Mouse (Mus musculus): ENCODE results near the gene Larp1.

Larp1 gene

GRCm38 (mm10) chr11:58003126-58003525 lies 5.7 kb upstream of the Larp1 start:
- no peak for ATAC-seq (ENCODE audit: low TSS enrichment)

DNA sequence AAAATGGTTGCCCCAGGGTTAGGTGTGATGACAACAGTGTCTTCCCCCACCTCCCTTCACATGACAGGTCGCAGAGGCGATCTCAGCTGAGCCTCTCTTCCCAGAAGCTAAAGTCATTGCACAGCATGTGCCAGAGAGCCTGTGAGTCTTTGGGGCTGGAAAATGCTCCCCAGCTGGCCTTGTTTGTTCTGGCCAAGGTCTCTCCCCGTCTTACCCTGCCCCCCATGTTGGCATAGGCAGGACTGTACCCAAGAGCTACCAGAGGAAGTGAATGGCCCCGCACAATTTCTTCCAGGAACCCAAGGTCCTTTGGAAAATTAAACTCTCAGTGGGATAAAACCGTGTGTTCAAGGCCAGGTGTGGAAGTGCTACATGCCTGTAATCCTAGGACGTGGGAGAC lies 5.1 kb upstream of the Larp1 start:
- no peak for ATAC-seq (ENCODE audit: low TSS enrichment)

DNA sequence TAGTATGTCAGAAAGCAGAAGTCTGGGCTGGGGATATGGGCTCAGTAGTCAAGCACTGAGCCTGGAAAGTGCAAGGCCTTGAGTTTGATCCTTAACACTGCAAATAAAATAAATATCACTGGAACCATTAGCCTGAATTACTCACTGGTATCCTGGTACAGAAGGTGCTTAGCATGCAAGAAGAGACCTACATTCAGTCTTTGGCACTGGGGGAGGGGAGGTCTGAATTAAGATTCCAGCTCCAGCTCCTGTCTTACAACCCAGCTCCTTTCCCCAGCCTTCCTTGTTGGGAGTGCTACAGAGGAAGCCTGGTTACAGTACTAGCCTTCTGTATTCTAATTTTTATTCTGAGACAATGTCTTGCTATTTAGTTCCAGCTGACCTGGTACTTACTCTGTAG lies 3.8 kb upstream of the Larp1 start:
- no peak for ATAC-seq (ENCODE audit: low TSS enrichment)

DNA sequence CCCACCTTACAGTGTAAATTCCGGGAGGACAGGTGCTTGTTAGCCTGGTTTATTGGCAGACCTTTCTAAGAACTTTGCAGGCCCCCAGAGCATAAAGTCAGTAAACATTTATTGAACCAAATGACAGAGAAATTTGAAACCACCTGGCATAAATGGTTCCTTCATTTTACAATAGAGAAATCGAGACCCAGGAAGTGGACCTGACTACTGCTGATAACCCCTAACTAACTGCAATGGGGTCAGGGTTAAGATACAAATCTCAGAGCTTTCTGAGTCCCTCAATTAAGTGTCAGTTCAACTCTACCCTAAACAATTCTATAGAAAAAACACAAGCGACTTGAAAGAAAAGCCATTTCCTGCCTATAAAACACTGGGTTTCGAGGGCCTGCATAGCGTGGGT lies 851 bp upstream of the Larp1 start:
- ATAC-seq (ENCODE audit: low TSS enrichment): no peak

- peak; percentile 77 for ATAC-seq (ENCODE audit: low TSS enrichment)
Observed at GRCm38 (mm10) chr11:58008437-58009050, 320 bp upstream of the Larp1 start.

DNA sequence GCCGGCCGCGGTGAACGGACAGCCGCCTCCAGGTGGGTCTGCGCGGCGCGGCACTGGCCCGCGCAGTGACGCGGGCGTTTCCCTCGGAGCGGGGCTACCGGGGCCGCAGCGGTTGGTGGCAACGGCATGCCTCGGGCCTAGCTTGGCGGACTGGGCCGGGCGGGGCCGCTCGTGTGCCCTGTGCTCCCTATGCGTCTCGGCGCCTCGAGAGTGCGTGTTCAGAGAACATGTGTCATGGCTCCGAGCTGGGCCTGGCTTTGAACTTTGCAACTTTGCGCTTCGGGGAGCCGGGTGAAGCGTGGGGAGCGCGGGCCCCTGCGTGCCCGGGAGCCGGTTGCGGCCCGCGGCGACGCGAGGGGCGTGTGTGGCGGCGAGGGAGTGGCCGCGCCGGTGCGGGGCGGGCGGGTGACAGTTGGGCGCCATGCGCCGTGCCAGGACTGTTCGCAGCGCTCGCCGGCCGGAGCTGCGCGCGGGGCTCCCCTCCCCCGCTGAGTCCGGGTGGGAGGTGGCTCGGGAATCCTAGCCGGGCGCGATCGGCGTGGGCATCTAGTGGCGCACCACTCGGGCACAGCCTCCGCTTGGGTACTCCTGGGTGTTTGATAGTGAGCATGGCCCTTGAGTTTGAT lies 765 bp downstream of the Larp1 start:
- ATAC-seq (ENCODE audit: low TSS enrichment): peak; percentile 57

DNA sequence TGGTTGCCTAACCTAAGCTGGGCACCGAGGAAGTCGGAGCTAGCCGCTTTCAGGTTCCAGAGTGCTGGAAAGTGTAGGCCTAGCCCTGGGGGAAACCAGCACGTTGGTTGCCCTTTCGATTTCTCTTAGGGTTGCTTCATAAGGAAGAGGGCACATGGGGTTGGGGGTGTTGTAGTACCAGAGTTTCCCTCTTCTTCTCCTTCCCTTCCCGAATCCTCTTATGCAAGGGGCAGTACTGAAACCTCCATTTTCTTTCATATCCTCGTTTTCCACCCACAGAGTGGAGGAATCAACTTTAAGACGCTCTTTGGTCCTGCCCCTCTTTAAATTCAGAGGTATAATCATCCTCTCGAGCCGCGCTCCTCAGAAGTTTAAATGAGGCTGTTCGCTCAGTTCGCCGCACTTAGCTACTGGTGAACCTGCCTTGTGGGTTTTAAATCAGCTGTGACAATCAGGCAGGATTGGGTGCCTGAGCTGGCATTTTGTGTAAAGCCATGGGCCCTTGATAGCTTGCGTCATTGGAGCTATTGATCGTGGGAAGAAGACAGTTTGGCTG lies 1.4 kb downstream of the Larp1 start:
- no peak for ATAC-seq (ENCODE audit: low TSS enrichment)

GRCm38 (mm10) chr11:58010930-58011329 lies 2.1 kb downstream of the Larp1 start:
- no peak for ATAC-seq (ENCODE audit: low TSS enrichment)

DNA sequence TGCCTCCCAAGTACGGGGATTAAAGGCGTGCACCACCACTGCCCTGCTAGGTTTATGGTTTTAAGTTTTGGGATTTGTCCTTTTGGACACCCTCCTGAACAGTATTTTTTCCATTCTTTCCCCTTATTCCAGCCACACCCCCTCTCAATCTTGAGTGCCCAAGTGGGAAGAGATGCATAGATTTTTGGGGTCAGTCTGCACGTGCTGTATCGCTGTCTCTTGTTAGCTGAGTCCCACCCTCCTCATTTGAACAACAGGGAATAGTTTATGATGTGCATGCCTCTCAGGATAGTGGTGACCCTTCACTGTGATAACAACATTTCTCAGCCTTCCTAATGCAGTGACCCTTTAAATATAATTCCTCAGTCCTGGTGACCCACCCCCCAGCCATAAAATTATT lies 2.9 kb downstream of the Larp1 start:
- no peak for ATAC-seq (ENCODE audit: low TSS enrichment)

DNA sequence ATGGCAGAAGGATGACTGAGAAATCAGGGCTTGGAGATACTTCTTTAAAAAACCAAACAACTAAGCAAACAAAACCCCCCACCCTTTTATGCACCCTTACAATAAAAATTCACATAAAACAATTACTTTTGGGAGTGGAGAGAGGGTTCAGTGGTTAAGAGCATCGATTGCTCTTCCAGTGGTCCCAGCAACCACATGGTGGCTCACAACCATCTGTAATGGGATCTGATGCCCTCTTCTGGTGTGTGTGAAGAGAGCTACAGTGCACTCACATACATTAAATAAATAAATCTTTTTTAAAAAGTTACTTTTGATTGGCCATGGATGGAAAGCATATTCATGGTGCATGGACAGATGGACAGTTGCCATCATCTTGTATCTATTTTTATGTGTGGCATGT lies 3.8 kb downstream of the Larp1 start:
- ATAC-seq (ENCODE audit: low TSS enrichment): no peak

GRCm38 (mm10) chr11:58013100-58013499 lies 4.2 kb downstream of the Larp1 start:
- ATAC-seq (ENCODE audit: low TSS enrichment): no peak

GRCm38 (mm10) chr11:58014604-58015003 lies 5.7 kb downstream of the Larp1 start:
- ATAC-seq (ENCODE audit: low TSS enrichment): no peak

DNA sequence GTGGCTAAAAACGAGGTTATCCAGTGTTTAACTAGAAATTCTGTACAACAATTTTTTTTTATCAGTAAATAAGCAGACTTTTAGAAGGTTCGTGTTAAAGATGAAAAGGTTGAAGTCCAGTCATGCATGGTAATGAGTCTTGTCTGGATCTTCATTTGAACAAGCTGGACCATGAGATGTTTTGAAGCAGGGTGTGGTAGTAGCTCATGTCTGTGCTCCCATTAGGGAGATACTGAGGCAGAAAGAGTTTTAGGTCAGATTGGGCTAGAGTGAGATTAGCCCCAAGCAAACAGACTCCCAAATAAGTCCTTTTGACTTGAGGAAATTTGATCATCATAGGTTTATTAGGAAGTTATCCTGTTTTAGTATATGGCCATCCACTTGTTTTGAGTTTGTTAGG lies 6.5 kb downstream of the Larp1 start:
- no peak for ATAC-seq (ENCODE audit: low TSS enrichment)

DNA sequence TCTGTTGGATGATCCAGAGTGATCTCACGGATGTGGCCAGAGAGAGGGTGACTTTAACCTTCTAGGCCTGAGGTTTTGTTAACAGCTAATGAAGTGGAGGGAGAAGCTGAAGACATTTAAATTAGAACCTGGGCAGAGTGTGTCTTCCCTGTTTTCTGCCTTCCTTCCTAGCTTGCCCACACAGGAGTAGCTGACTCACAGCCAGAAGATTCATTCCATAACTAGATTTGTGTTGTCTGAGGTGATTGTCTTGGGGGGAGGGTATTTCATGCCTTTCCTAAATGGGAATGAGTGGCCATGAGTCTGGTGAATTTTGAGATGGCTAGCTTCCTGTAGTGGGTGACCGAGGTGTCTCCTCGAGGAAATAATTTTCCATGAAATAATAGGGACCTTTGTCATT lies 7.5 kb downstream of the Larp1 start:
- peak; percentile 45 for ATAC-seq (ENCODE audit: low TSS enrichment)

DNA sequence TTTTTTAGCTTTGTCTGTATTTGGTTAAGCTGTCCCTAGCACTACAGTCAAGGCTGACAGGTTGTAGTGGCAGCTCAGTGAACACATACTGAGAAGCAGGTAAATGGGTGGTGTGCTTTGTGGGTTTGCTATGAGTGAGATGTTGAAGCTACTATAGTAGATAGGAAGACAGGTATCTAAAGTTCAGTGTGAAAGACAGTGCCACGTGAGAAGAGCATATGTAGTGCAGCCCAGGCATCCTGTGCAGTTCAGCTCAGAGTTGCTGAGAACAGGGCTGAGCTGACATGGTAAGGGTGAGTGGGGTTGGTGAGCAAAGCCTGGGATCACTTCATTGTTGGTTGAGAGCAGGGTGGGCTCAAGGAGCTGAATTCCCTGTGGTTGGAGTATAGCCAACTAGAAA lies 8.6 kb downstream of the Larp1 start:
- ATAC-seq (ENCODE audit: low TSS enrichment): no peak

- peak; percentile 86 for ATAC-seq (ENCODE audit: low TSS enrichment)
Observed at GRCm38 (mm10) chr11:58018287-58018686, 9.4 kb downstream of the Larp1 start.

- ATAC-seq (ENCODE audit: low TSS enrichment): no peak
Observed at GRCm38 (mm10) chr11:58018701-58019100, 9.8 kb downstream of the Larp1 start.

DNA sequence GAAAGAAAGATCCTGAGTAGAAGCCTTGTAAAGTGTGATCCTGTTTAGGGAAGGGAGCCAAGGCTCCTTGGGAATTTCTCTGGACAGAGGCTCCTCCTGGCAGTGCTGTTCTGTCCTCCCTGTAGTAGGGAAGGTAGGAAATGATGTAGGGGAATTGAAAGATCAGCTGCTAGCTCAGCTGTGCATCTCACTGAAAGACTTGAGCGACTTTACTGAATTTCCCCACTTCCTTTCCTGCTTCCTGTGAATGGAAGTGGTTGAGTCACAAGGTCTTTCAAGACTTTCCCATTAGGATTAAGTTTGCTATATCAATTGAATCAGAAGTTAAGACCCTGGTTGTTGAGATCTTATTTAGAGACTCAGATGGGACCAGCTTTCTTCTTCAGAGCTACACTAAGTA lies 12.2 kb downstream of the Larp1 start:
- ATAC-seq (ENCODE audit: low TSS enrichment): no peak

GRCm38 (mm10) chr11:58021618-58022017 lies 12.8 kb downstream of the Larp1 start:
- no peak for ATAC-seq (ENCODE audit: low TSS enrichment)

DNA sequence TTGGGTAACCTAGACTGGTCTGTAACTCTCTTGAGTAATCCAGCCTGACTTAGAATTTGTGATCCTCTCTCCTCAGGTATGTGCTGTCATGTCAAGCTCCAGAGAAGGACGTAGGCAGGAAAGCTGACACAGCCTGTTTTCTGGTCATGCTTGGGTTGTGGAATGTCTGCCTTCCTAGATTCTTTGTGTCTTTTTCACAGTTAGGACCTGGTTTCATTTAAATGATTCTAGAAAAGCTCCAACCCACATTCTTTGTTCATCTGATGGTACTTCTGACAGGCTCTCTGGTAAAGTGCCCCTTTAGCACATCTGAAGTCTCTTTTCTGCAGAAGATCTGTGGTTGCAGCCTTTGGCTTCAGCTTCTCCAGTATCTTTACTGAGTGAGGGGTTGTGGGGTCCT lies 15.4 kb downstream of the Larp1 start:
- no peak for ATAC-seq (ENCODE audit: low TSS enrichment)

- peak; percentile 69 for ATAC-seq (ENCODE audit: low TSS enrichment)
Observed at GRCm38 (mm10) chr11:58024671-58025070, 15.8 kb downstream of the Larp1 start.

DNA sequence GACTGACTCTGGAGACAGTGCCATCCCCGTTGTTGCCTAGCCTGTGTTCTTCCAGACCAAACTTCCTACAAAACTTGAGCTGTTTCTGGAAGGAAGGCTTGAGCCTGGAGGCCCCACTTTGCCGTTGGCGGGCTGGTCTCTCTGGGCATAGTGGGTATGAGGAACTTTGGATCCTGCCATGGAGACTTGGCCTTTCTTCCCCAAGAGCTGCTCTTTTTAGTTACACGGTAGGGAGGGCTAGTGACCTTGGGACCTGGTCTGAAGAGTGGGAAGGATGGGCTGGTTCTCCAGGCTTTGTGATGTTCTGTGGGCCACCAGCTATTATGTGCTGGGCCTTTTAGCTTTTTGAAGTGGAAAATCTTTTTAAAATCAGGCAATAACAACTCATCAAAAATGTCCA lies 17.0 kb downstream of the Larp1 start:
- ATAC-seq (ENCODE audit: low TSS enrichment): no peak

GRCm38 (mm10) chr11:58026337-58026736 lies 17.5 kb downstream of the Larp1 start:
- ATAC-seq (ENCODE audit: low TSS enrichment): no peak

GRCm38 (mm10) chr11:58026860-58027259 lies 18.0 kb downstream of the Larp1 start:
- ATAC-seq (ENCODE audit: low TSS enrichment): no peak

Measured in frontal cortex, adult (tissue).